Mouse (Mus musculus) heart, adult 2 months (tissue): ENCODE measurements at regions not wholly inside any gene's neighbourhood (a gene's known extent, or its start where the extent isn't known, plus 50 kb on each side); places are given as distances from the start of the nearest gene placed in this dataset.

Source experiments
- DNase-seq, 2 experiments: peaks; one replicate each; pipeline ENCODE4 v3.0.0; 2021
- H3K27ac ChIP-seq: fragments of 200-600 bp; 2 replicates; pipeline ENCODE4 v1.8.1; 2022
- H3K27me3 ChIP-seq: fragments of 200-500 bp; 2 replicates; pipeline ENCODE4 v1.6.1; 2012; ENCODE audit warnings: mild to moderate bottlenecking, low read length, inconsistent platforms, mixed read lengths; ENCODE audit not compliant: control insufficient read depth, insufficient read depth
- H3K36me3 ChIP-seq: fragments of 200-500 bp; 2 replicates; pipeline ENCODE4 v1.6.1; 2012; ENCODE audit warnings: low read length, inconsistent platforms; ENCODE audit not compliant: control insufficient read depth, insufficient read depth
- H3K4me1 ChIP-seq: fragments of 200-500 bp; 2 replicates; pipeline ENCODE4 v1.6.1; 2011; ENCODE audit warnings: low read length; ENCODE audit not compliant: control insufficient read depth, insufficient read depth
- H3K4me3 ChIP-seq: fragments of 200-600 bp; 2 replicates; pipeline ENCODE4 v1.8.1; 2022
- H3K79me2 ChIP-seq: fragments of 200-500 bp; replicated peaks from 2 replicates; pipeline ENCODE4 v1.6.1; 2012; ENCODE audit warnings: mild to moderate bottlenecking, inconsistent platforms, low read length, moderate library complexity, mixed read lengths; ENCODE audit not compliant: control insufficient read depth, insufficient read depth
- H3K9ac ChIP-seq: fragments of 200-500 bp; 2 replicates; pipeline ENCODE4 v1.6.1; 2012; ENCODE audit warnings: low read depth, mild to moderate bottlenecking, control low read depth, inconsistent platforms, low read length, mixed read lengths
- CTCF ChIP-seq: fragments of 200-600 bp; IDR thresholded peaks from 2 replicates; pipeline ENCODE4 v1.8.1; 2022; ENCODE audit warnings: antibody characterized with exemption, mild to moderate bottlenecking, moderate library complexity
- EP300 ChIP-seq: fragments of 200-500 bp; IDR thresholded peaks from 2 replicates; pipeline ENCODE4 v1.6.1; 2011; ENCODE audit warnings: low read depth, low read length, control low read depth; ENCODE audit not compliant: insufficient read depth
- POLR2A ChIP-seq: fragments of 200-500 bp; IDR thresholded peaks from 2 replicates; pipeline ENCODE4 v1.6.1; 2011; ENCODE audit warnings: mild to moderate bottlenecking, low read depth, low read length, control low read depth; ENCODE audit not compliant: insufficient read depth
- WGBS: fragments of 180-500 bp; shearing (Covaris S2); methylation state at CpG from one replicate; pipeline ENCODE4 v1.1.7; 2018; 5-methylcytosine and 5-hydroxymethylcytosine counted together
- intact Hi-C: fragments of 180-260 bp; cut with DNase I; formaldehyde crosslinking; loops from one replicate; pipeline ENCODE4 v1.15.1; 2025

DNA sequence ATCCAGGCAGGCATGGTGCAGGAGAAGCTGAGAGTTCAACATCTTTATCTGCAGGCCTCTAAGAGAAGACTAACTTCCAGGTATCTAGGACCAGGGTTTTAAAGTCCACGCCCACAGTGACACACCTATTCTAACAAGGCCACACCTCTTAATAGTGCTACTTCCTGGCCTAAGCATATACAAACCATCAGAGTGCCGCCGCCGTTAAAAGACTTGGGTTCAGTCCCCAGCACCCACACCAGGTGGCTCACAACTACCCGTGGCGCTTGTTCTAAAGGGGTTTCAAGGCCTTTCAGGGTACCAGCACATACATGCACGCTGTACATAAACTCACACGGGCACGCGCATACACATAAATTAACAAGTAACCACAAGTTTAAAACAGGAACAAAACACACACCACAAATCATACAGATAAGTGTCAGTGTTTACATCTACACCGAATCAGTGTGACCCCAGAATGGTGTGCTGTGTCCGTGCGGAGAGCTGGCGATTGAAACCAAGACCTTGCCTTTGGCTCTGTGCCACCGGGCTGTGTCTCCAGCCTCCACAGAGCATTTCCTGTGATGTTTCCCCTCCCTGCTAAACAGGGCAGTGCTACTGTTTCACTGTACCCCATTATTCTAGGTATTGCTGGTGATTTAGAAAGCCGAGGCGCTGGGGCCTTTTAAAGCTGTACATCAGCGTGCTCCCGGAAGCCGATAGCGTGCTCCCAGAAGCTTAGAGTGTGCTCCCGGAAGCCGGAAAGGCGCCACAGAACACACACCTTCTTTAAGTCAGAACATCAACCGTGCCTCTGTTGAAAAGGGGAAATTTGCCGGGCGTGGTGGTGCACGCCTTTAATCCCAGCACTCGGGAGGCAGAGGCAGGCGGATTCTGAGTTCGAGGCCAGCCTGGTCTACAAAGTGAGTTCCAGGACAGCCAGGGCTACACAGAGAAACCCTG lies 80.0 kb upstream of the Rap1b start:
- intact Hi-C loops: no loop called here
- H3K36me3 ChIP-seq: no peaks in the 10 kb centered on the region
- DNase-seq: peak; percentile 36 to 41
- H3K27ac ChIP-seq: peak overlapping the region; percentile 15; the same call in 1 of the 2 replicates
- no peak overlapping the region for H3K4me3 ChIP-seq
- H3K79me2 ChIP-seq: no peaks in the 10 kb centered on the region
- TF ChIP-seq POLR2A (no peak), CTCF (no peak), EP300 (no peak)
- WGBS: 73% methylated on average over 31 of the region's 31 CpGs
- no peak overlapping the region for H3K9ac ChIP-seq
- H3K27me3 ChIP-seq: no peaks in the 10 kb centered on the region
- no peaks in the 10 kb centered on the region for H3K4me1 ChIP-seq

DNA sequence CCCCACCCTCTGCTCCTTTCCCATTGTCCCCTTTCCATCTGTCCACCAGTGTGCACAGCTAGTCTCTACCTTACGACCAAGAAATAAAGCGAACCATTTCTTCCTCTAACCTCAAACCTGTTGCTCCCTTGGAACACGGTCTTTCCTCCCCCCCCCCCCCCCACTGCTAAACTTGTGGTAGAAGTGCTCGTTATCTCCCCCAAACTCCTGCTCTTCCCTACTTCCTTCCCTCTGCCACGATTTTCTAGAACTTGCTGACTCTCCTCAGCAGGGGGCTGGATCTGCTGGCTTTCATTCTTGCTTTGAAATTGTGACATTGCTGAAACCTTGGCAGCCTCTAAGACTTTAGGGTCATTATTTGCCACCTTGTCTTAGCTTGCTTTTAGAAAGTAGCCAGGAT lies 83.2 kb upstream of the Rap1b start:
- no peaks in the 10 kb centered on the region for H3K27me3 ChIP-seq
- 51% methylated on average over 5 of the region's 5 CpGs for WGBS
- H3K27ac ChIP-seq: no peak overlapping the region
- no peak for TF ChIP-seq EP300
- no peaks in the 10 kb centered on the region for H3K36me3 ChIP-seq
- intact Hi-C loops: no loop called here
- no peaks in the 10 kb centered on the region for H3K4me1 ChIP-seq
- H3K4me3 ChIP-seq: no peak overlapping the region
- H3K79me2 ChIP-seq: no peaks in the 10 kb centered on the region
- DNase-seq: no peak
- H3K9ac ChIP-seq: no peak overlapping the region

- TF ChIP-seq POLR2A (no peak), CTCF (no peak), EP300 (no peak)
- DNase-seq: no peak
- intact Hi-C loops: no loop called here
- Histone ChIP-seq H3K27ac (no peak overlapping the region), H3K9ac (no peak overlapping the region), H3K4me1 (peaks cover 10% of the 10 kb centered on the region), H3K79me2 (no peaks in the 10 kb centered on the region), H3K36me3 (peaks cover 8% of the 10 kb centered on the region), H3K27me3 (no peaks in the 10 kb centered on the region), H3K4me3 (no peak overlapping the region)
- WGBS: 59% methylated on average over 9 of the region's 9 CpGs
These were observed 89.0 kb upstream of the Rap1b start for GRCm38 (mm10) chr10:117934797-117935196.

- H3K9ac ChIP-seq: no peak overlapping the region
- H3K79me2 ChIP-seq: no peaks in the 10 kb centered on the region
- intact Hi-C loops: loop anchor here (1.0 kb wide), 1 partner anchor 31 kb away; no protein-coding TSS in a partner anchor
- peaks cover 23% of the 10 kb centered on the region for H3K4me1 ChIP-seq
- no peak for DNase-seq
- H3K36me3 ChIP-seq: peaks cover 16% of the 10 kb centered on the region
- no peaks in the 10 kb centered on the region for H3K27me3 ChIP-seq
- peak overlapping the region; percentile 92 for H3K27ac ChIP-seq
- TF ChIP-seq CTCF (no peak), EP300 (no peak), POLR2A (no peak)
- WGBS: 50% methylated on average over 8 of the region's 8 CpGs
- no peak overlapping the region for H3K4me3 ChIP-seq
These were observed 92.9 kb upstream of the Rap1b start for GRCm38 (mm10) chr10:117938717-117939116.

GRCm38 (mm10) chr10:117940441-117941265 lies 94.8 kb upstream of the Rap1b start:
- DNase-seq: peak; percentile 51 to 75
- peak overlapping the region; percentile 67; the same call in 1 of the 2 replicates for H3K9ac ChIP-seq
- peaks cover 24% of the 10 kb centered on the region for H3K4me1 ChIP-seq
- no peaks in the 10 kb centered on the region for H3K27me3 ChIP-seq
- H3K36me3 ChIP-seq: peaks cover 16% of the 10 kb centered on the region
- intact Hi-C loops: loop anchor here (2.0 to 5.0 kb wide), 2 partner anchors 93 to 108 kb away; partner anchors contain the start of gene Rap1b
- H3K27ac ChIP-seq: peak overlapping the region; percentile 92
- peak overlapping the region; percentile 34; the same call in 1 of the 2 replicates for H3K4me3 ChIP-seq
- no peaks in the 10 kb centered on the region for H3K79me2 ChIP-seq
- 16% methylated on average over 10 of the region's 10 CpGs for WGBS
- peak; percentile 60; the same call in 1 of the 2 replicates for TF ChIP-seq POLR2A
- peak; percentile 75; the same call in 1 of the 2 replicates for TF ChIP-seq EP300
- peak; percentile 13; the same call in 1 of the 2 replicates for TF ChIP-seq CTCF
